Mouse (Mus musculus) CD4-positive helper T cell, adult 2 months (primary cell): ENCODE results near the gene Fam124a.
"Not testable (repeated sequence)": the region's sequence is repeated elsewhere in the genome, so short reads cannot be mapped to it uniquely, and the experiment has no call there.

Experiments used
- DNase-seq: peaks from one replicate; pipeline ENCODE4 v3.0.0-alpha.2; 2012; ENCODE audit warnings: low read depth, missing footprints, low spot score

Fam124a gene

DNA sequence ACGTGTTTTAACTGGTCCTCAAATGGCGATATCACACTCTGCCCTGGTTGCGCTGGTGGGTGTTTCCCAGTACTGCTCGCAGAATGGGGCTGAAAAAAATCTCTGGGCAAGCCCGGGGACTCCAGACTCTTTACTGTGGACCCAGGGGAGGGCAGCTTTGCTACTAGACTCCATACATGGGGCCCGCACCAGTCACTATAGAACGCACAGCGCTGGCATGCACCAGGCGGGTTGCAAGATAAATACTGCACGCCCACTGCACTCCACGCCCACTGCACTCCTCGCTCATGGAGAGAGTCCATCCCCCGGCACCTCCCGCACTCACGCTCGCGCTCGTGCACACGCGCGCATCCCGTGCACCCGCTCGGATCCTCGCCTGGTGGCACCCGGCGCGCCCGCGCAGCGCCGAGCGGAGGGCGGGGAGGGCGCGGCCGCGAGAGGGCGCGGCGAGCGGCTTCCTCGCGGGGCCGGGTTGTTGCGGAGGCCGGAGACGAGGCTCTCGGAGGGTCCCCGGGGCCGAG lies at the start of gene Fam124a:
TSS of gene Fam124a (plus strand) at position 429 of the 521 bp plus-strand sequence.
- DNase-seq, result peak; percentile 46

GRCm38 (mm10) chr14:62506261-62506660 lies 49.3 kb upstream of the Fam124a start:
- no peak for DNase-seq

GRCm38 (mm10) chr14:62509350-62509749 lies 46.2 kb upstream of the Fam124a start:
- DNase-seq, result no peak

DNA sequence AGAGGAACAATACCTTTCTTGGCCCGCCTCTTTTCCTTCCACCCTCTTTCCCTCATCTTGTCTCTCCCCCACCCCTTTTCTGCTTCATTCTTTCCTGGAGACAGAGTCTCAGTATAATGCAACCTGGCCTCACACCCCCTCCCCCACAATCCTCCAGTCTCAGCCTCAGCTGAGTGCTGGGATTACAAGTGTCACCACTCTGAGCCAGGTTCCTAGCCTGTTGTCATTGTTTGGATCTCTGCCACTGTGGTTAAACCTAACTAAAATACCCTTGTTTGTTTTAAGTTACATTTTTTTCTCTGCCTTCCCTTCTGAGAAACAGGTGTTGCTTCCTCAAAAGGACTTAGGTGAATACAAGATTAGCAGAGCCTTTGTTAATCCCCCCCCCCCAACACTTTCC lies 42.7 kb upstream of the Fam124a start:
- no peak for DNase-seq

DNA sequence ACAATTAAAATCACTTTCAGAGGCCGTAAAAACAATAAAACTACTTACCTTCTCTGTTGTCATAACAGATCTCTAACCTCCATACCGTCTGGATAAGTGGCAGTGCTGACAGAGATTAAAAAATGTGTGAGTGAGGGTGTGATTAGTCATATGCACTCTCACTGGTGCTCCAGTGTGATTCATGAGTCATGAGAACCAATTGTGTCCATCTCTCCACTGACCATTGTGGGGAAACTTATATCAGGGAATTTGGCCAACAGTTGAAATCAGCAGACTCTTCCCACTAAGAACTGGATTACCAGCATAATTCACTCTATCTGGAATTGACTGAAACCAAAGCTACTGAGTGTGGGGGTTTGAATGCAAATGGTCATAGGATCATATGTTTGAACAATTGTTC lies 24.6 kb upstream of the Fam124a start:
- no peak for DNase-seq

DNA sequence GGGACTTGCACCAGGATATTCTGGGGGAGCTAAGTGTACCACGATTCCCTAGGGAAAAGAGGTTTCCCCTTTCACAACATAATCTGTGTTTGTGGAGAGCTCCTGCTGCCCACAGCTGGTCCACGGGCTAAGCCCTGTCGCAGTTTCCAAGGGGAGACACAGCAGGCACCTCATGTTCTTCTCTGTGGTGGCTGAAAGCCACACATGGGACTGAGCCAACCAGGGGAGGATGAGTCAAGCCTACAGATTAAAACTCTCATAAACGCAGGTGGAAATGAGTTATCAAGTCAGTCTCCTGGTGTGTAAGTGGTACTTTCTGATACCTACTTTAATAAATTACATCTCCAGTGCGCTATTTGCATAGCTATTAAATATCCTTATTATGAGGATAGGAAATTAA lies 19.4 kb upstream of the Fam124a start:
- DNase-seq, result no peak

DNA sequence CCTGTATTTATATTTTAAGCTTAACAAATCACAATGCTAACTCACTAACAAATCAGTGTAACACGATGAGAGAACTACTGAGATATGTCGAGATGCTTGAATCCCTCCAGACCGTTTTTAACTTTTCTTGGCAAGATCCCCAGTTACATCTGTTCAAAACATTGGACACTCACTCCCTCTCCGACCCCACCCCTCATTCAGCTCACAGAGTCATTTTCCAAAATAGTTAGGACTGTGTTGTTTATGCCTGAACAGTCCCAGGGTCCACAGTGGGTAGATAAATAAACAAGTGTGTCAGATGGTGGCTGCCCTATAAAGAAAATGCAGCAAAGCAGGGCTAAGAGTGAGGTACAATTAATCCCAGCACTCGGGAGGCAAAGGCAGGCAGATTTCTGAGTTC lies 18.5 kb upstream of the Fam124a start:
- no peak for DNase-seq

GRCm38 (mm10) chr14:62539834-62540233 lies 15.7 kb upstream of the Fam124a start:
- no peak for DNase-seq

DNA sequence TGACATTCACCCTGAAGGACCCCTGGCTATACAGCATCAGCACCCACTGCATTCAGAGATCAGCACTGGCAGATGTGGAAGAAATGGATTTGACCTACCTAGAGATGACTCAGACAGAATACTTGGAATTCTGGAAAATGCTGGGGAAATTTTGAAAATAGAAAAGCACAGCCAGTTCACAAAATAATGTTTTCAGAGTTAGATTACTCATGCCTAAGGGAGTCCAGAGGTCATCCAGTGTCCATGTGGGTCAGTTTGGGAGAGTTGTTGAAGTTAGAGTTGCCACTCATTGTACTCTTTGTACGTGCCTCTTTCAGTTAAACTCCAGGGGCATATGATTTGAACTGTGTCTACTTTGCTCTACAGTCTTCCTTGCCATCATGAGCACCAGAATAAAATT lies 13.8 kb upstream of the Fam124a start:
- DNase-seq, result no peak

DNA sequence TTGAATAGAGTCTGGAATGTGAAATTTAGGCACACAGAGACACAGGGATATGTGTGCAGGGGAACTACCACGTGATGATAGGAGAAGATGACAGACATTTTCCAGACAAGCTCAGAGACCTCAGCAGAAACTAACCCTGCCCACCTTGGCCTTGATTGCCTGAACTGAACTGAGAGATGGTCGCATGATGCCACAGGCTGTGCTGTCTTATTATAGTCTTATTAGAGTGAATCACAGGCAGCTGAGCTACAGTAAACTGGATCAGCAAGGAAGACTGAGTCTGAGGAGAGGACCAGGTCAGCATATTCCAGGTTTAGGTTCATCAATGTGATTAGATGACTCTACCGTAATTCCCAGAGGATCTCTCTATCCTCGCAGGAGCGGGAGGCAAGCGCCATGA lies 9.2 kb upstream of the Fam124a start:
- no peak for DNase-seq

DNA sequence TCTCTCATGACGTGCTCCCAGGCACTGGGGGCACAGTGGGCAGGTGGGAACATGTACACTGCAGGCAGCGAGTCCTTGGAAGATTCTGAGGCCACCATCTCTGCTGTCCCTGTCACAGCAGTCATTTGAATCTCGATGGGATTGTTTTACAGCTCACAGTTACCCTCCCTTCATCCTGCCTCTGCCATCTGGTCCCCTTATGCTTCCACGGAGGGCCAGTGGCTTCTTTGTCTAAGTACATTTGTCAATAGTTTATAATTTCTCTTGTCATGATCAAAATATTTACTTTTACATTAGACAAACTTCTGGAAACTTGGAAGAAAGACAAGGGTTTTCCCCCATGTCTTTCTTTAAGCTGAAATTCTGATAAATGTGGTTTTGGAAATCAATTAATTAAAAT lies 8.8 kb upstream of the Fam124a start:
- no peak for DNase-seq

DNA sequence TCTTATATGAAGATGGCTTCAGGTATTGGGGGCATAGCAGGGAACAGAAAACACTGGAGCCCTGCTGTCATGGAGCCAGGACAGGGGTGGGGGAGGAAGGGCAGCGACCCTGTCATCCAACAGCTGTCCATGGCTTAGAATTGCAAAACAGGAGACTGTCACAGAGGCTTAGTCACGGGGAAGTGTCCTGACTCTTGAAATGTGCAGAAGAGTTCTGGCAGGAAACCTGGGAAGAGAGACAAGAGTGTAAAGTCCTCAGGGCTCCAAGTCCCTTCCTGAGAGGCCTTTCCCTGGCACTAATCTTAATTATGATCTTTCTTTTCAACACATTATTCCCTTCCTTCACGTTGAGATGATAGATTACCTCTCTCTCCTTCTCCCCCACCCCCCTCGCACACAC lies 5.4 kb upstream of the Fam124a start:
- DNase-seq, result no peak

DNA sequence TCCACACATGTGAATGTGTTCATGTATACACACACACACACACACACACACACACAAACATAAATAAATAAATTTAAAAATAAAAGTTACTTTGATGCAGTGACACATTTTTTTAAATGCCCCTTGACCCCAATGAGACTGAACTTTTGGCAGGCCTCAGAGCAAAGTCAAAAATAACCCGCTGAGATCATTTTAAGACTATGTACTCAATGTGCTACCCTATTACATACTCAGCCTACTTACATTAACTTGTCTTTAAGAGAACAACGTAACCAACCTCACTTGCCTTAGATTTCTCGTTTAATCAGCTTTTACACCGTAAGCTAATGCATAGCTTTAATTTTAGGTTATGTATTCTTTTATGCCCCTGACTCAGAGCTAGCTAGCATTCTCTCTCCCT lies 2.8 kb upstream of the Fam124a start:
- no peak for DNase-seq

- no peak for DNase-seq
These were observed 1.8 kb upstream of the Fam124a start for GRCm38 (mm10) chr14:62553786-62554185.

DNA sequence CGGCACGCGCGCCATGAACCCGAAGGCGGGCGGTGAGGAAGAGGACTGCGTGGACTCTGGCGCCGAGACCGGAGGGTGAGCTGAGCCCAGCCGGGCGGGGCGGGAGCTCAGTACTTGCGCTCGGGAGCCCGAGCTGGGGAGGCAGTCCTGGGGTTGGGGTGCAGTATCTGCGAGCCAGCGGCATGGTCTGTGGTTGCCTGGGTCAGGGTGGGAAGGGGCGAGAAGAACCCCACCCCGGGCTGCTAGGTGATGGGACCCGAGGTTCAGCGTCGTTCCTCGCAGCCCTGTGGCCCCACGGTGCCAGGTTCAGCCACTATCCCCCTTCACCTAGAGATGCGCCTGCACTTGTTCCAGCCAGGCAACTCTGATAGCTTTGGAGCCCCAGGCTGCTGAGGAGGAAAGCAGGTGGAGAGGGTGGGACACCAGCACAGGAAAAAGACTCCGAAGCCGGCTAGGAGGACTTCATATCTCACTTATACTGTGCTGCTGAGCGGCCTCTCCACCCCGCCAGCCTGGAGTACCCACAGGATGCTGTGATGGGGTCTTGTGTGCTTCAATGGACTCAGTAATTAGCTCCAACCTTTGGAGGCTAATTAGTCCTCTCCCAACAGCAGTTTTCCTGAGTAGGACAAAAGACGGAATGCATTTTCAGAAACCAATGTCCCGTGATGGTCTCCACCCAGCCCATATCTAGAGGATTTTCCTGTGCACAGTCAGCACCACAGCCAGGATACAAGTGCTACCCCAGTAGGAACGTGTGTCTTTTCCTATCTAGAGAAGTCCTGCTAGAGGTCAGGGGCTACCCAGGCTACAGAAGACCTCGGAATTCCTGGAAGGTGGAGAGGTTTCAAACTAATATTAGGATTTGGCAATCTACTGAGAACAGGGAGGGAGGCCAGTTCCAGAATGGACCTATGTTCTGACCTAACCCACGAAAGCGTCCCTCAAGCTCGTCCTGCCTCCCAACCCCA lies 588 bp downstream of the Fam124a start:
- DNase-seq, result no peak

- DNase-seq, result no peak
These were observed 1.6 kb downstream of the Fam124a start for GRCm38 (mm10) chr14:62557111-62557510.

DNA sequence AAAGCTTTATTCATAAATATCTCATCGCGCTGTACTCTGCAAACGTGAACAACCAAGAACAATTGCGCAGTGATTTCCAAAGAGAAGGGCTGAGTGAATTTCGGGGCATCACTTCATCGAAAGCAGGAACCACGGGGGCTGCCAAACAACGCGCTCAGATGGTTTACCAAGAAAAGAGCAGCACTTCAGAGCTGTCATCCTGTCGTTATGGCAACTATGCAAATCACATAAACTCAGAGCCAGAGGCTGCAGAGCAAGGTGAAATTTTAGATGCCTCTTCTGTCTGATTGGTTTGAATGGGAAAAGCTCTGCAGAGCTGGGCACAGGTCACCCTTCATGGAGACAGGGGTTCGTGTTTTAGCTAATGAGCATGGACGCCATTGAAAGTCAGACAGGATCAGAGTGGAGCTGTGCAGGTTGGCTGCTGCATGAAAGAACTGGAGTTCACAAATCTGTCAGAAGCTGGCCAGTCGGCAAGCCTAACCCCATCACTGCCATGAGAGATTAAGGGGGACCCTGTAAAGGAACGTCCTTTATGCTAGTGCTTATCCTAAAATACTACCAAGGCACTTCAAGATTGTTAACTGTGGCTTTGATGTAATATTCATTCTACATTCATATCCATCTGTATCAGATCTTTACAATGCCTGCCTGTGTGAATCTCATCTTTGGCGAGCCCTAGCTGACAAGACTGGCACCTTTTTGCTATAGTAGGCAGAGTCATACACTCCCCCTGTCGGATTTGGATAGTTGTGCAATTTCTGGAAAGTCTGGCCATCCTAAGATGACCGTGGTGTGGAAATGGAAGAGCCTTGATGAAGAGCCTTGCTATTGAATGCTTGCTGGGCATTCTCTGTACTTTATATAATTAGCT lies 6.6 kb downstream of the Fam124a start:
- DNase-seq, result no peak

- DNase-seq, result no peak
These were observed 8.1 kb downstream of the Fam124a start for GRCm38 (mm10) chr14:62563679-62564078.

- not testable (repeated sequence) for DNase-seq
These were observed 11.3 kb downstream of the Fam124a start, which contains the start of gene Gm4131 for GRCm38 (mm10) chr14:62566821-62567220. TSS of gene Gm4131 (minus strand) at chr14:62566921.

DNA sequence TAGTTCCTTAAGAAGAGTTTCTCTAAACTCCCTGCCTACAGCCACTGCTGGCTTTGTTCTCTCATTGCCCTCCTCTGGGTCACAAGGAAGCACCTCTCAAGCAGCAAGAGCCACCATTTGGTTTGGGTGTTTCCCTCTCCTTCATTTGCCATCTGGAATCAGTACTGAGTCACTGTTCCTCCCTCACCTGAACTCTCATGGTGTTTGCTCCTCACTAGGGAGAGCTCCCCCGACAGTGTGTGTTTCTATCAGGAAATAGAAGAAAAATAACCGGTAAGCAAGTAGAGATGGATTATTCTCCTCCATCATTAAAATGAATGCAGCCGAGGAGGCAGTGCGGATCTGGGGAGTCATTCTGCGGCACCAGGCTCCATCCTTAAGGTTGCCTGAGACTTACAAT lies 13.9 kb downstream of the Fam124a start:
- DNase-seq, result no peak

GRCm38 (mm10) chr14:62570299-62570698 lies 14.8 kb downstream of the Fam124a start:
- DNase-seq, result no peak

DNA sequence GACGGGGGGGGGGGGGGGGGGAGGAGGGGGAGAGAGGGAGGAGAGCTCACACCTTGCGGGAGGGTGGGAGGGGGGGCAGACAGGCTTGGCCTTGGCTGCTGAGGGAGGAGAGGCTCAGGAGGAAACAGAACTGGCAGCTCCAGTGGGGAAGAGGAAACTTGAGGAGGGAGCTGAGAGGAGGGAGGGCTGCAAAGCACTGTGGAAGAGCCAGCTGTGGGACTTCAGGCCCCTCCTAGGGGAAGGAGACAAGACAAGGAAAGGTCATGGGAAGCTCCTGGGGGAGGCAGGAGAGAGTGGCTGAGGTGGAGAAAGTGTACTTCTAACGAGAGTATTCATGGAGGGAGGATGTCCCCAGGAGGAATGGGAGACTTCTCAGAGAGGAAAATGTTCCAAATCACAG lies 17.9 kb downstream of the Fam124a start:
- DNase-seq, result no peak
